Comparison of ENCODE assay signal across 30 mouse cellular contexts in the genomic region with DNA sequence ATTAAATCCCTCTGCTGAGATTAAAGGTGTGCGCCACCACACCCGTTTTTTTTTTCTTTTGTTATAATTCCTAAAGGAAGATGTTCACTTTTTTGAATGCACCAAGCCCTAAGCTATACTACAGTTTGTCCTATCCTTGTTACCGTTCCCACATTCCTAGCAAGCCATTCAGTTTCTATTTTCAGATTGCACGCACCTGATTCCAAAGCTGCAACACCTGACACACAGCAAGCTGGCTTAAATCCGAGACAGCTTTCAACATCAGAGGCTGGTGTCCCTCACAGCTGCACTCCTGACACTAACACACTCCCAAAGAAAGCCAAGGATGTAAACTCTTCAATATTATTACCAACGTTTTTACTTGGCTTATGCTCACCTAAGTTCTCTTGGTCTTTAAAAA. TPM values are rescaled to one million over a fixed set of nuclear protein-coding genes. Genes with fewer than 3 reads are reported as not detected.
DNase-seq lines count a peak whose midpoint lies in the region; ATAC-seq and TF ChIP-seq lines count a peak whose summit lies in the region.
"Had no signal": no experiment of that assay in that cellular context is flagged by ENCODE, and none has a peak within 500 bp of the region (broad histone marks: within the 10 kb centered on the region; RNA-seq: fewer than 3 reads in every experiment).

No protein-coding gene starts in this region.

- H3K4me1 ChIP-seq in heart, adult 2 months (ENCODE audit: control insufficient read depth, insufficient read depth, low read length) = peaks cover 12% of the 10 kb centered on the region
- peaks cover 56% of the 10 kb centered on the region for H3K4me1 ChIP-seq in heart, embryonic 12.5 days (replicated peaks)
- peaks cover 57% of the 10 kb centered on the region for H3K4me1 ChIP-seq in heart, postnatal 0 days (ENCODE audit: control insufficient read depth, insufficient read depth)
- H3K4me1 ChIP-seq: midbrain, embryonic 15.5 days had no signal

- DNase-seq in heart, adult 2 months = peak in 1 of 2 experiments; percentile 41
- DNase-seq in heart, postnatal 25 days (ENCODE audit: low spot score) = no peak
- DNase-seq in ZHBTc4 (ENCODE audit: low read depth, low spot score) = peak; percentile 17
- DNase-seq in heart, postnatal 0 days (ENCODE audit: low spot score) = no peak
- no peak for DNase-seq in spleen, adult 18-20 months
- DNase-seq in right cerebral cortex, postnatal 36 days (ENCODE audit: low spot score in 2 of 2) = no peak
- DNase-seq: adrenal gland, postnatal 10 days; B cell, adult 2 months; cerebellum, adult 11 months; cerebellum, adult 9-10 months; embryo, embryonic 11 days; kidney, adult 2 months; kidney, postnatal 36 days; layer of hippocampus, postnatal 36 days; left cerebral cortex, postnatal 4 days; liver, postnatal 0 days; lung, postnatal 10 days; retina, postnatal 1 day; right cerebral cortex, postnatal 14 days; thymus, adult 2 months; thymus, postnatal 36 days had no signal

- ATAC-seq in heart, embryonic 12.5 days (ENCODE audit: insufficient number of reproducible peaks, low FRiP score) = no peak
- ATAC-seq in heart, postnatal 0 days (ENCODE audit: insufficient read depth, low read depth) = peak; percentile 55
- ATAC-seq: forebrain, embryonic 14.5 days; hindbrain, embryonic 16.5 days; liver, embryonic 12.5 days; liver, postnatal 0 days; midbrain, embryonic 15.5 days had no signal

- no peak overlapping the region for H3K4me2 ChIP-seq in heart, embryonic 12.5 days
- H3K4me2 ChIP-seq in heart, postnatal 0 days (ENCODE audit: low read depth, low read length) = no peak overlapping the region
- H3K4me2 ChIP-seq: embryonic facial prominence, embryonic 12.5 days; liver, embryonic 12.5 days; midbrain, embryonic 15.5 days; neural tube, embryonic 15.5 days had no signal

- intact Hi-C loops in heart, adult 2 months (cut with DNase I) = no loop called here
- intact Hi-C loops in heart, postnatal 25 days (cut with DNase I) = no loop called here

- peaks cover 9% of the 10 kb centered on the region for H3K36me3 ChIP-seq in heart, adult 2 months (ENCODE audit: control insufficient read depth, insufficient read depth, low read length)
- H3K36me3 ChIP-seq in heart, embryonic 12.5 days = peaks cover 3% of the 10 kb centered on the region; the same call in 1 of the 2 replicates
- no peaks in the 10 kb centered on the region for H3K36me3 ChIP-seq in heart, postnatal 0 days (replicated peaks; ENCODE audit: control insufficient read depth, insufficient read depth, low read length)
- H3K36me3 ChIP-seq: embryonic facial prominence, embryonic 12.5 days; hindbrain, embryonic 10.5 days; liver, embryonic 12.5 days; midbrain, embryonic 10.5 days; midbrain, embryonic 15.5 days; neural tube, embryonic 15.5 days had no signal

- no peak for TF ChIP-seq POLR2A in heart, adult 2 months (IDR thresholded peaks at IDR 0.05; ENCODE audit: insufficient read depth, low read depth, low read length)

- H3K4me3 ChIP-seq in heart, adult 2 months = no peak overlapping the region
- no peak overlapping the region for H3K4me3 ChIP-seq in heart, embryonic 12.5 days
- H3K4me3 ChIP-seq in heart, postnatal 0 days (ENCODE audit: low read depth, low read length) = no peak overlapping the region
- H3K4me3 ChIP-seq: embryonic facial prominence, embryonic 12.5 days; hindbrain, embryonic 10.5 days; liver, embryonic 12.5 days; midbrain, embryonic 10.5 days; midbrain, embryonic 15.5 days; neural tube, embryonic 15.5 days had no signal

- H3K9me3 ChIP-seq in heart, embryonic 12.5 days (replicated peaks) = no peaks in the 10 kb centered on the region
- no peaks in the 10 kb centered on the region for H3K9me3 ChIP-seq in heart, postnatal 0 days (replicated peaks; ENCODE audit: control insufficient read depth, low read length)
- H3K9me3 ChIP-seq: embryonic facial prominence, embryonic 12.5 days; hindbrain, embryonic 10.5 days; liver, embryonic 12.5 days; midbrain, embryonic 10.5 days; midbrain, embryonic 15.5 days; neural tube, embryonic 15.5 days had no signal

- peak; percentile 72; the same call in 1 of the 2 replicates for TF ChIP-seq EP300 in heart, adult 2 months (IDR thresholded peaks at IDR 0.05; ENCODE audit: insufficient read depth, low read depth, low read length)
- TF ChIP-seq EP300 in heart, postnatal 0 days (IDR thresholded peaks at IDR 0.05; ENCODE audit: low read depth) = peak; percentile 52; the same call in 1 of the 2 replicates

- peaks cover 7% of the 10 kb centered on the region for H3K79me2 ChIP-seq in heart, adult 2 months (replicated peaks; ENCODE audit: control insufficient read depth, insufficient read depth, low read length)

- H3K9ac ChIP-seq in heart, adult 2 months (ENCODE audit: low read depth, low read length) = no peak overlapping the region
- no peak overlapping the region for H3K9ac ChIP-seq in heart, embryonic 12.5 days
- H3K9ac ChIP-seq in heart, postnatal 0 days (replicated peaks; ENCODE audit: low read depth, low read length) = no peak overlapping the region
- H3K9ac ChIP-seq: embryonic facial prominence, embryonic 12.5 days; liver, embryonic 12.5 days; liver, postnatal 0 days; midbrain, embryonic 15.5 days; neural tube, embryonic 15.5 days had no signal

- H3K27ac ChIP-seq in heart, adult 2 months = peak overlapping the region; percentile 77
- H3K27ac ChIP-seq in heart, embryonic 12.5 days (ENCODE audit: poor library complexity, severe bottlenecking) = 0 out of 2 replicates have a peak overlapping the region, but pooled peaks have one; percentile 61
- H3K27ac ChIP-seq in heart, postnatal 0 days (ENCODE audit: low read depth) = peak overlapping the region; percentile 91
- H3K27ac ChIP-seq: embryonic facial prominence, embryonic 12.5 days; hindbrain, embryonic 10.5 days; liver, embryonic 12.5 days; midbrain, embryonic 10.5 days; midbrain, embryonic 15.5 days; neural tube, embryonic 15.5 days had no signal

- no peaks in the 10 kb centered on the region for H3K27me3 ChIP-seq in heart, adult 2 months (ENCODE audit: control insufficient read depth, insufficient read depth, low read length)
- no peaks in the 10 kb centered on the region for H3K27me3 ChIP-seq in heart, embryonic 12.5 days (replicated peaks)
- H3K27me3 ChIP-seq in heart, postnatal 0 days (ENCODE audit: control insufficient read depth, insufficient read depth, low read length) = no peaks in the 10 kb centered on the region
- H3K27me3 ChIP-seq: embryonic facial prominence, embryonic 12.5 days; liver, embryonic 12.5 days; midbrain, embryonic 15.5 days; neural tube, embryonic 15.5 days had no signal

- 71% methylated on average over 6 of the region's 6 CpGs for WGBS in heart, adult 2 months
- WGBS in heart, embryonic 12.5 days = 59% methylated on average over 6 of the region's 6 CpGs
- 48% methylated on average over 6 of the region's 6 CpGs for WGBS in heart, postnatal 0 days

- TF ChIP-seq CTCF in heart, adult 2 months (IDR thresholded peaks at IDR 0.05) = no peak
- no peak for TF ChIP-seq CTCF in heart, postnatal 0 days (IDR thresholded peaks at IDR 0.05; ENCODE audit: low read depth)

RNA-seq across cellular contexts. Expression of a gene that starts 19.4 kb away (rescaled TPM):
- total RNA-seq in heart, adult 2 months (2021) = 100 to 1,000 TPM; 150 to 161 TPM
- polyA plus RNA-seq in heart, adult 2 months (2012; rRNA removed) = 55.4 and 84.2 TPM in 2 replicates
- 100 to 1,000 TPM; 147 to 165 TPM for total RNA-seq in heart, postnatal 25 days (2021)
- 29.6 and 31.2 TPM in 2 replicates for polyA plus RNA-seq in heart, embryonic 12.5 days (2016; fragmentation: Nextera tagmentation; extraction: Ambion mirVana)
- total RNA-seq in heart, postnatal 0 days (2014; rRNA removed; ENCODE audit: low replicate concordance) = 65.3 and 69.9 TPM in 2 replicates
- polyA plus RNA-seq in heart, postnatal 0 days (2015; fragmentation: Nextera tagmentation; extraction: Ambion mirVana) = 22.6 and 23.0 TPM in 2 replicates

RNA-seq across cellular contexts. Expression of a gene that starts 26.0 kb away (rescaled TPM):
- 1 to 10 TPM; 5.9 TPM for total RNA-seq in heart, adult 2 months (2021)
- 3.0 and 3.2 TPM in 2 replicates for polyA plus RNA-seq in heart, adult 2 months (2012; rRNA removed)
- total RNA-seq in heart, postnatal 25 days (2021) = 1 to 10 TPM; 4.4 to 7.6 TPM
- 46.6 and 48.7 TPM in 2 replicates for polyA plus RNA-seq in heart, embryonic 12.5 days (2016; fragmentation: Nextera tagmentation; extraction: Ambion mirVana)
- 30.2 and 34.3 TPM in 2 replicates for total RNA-seq in heart, postnatal 0 days (2014; rRNA removed; ENCODE audit: low replicate concordance)
- polyA plus RNA-seq in heart, postnatal 0 days (2015; fragmentation: Nextera tagmentation; extraction: Ambion mirVana) = 22.5 and 25.3 TPM in 2 replicates
